Mouse (Mus musculus) embryonic fibroblast, embryonic 13.5 days (primary cell): ENCODE data around the gene Zfp697.
"Not testable (repeated sequence)": the region's sequence is repeated elsewhere in the genome, so short reads cannot be mapped to it uniquely, and the experiment has no call there.

Source experiments
- CTCF ChIP-seq: IDR thresholded peaks from 2 replicates; pipeline ENCODE4 v1.5.1; 2011; ENCODE audit warnings: mild to moderate bottlenecking, control low read depth, low read length, moderate library complexity, borderline replicate concordance; ENCODE audit not compliant: insufficient read depth
- POLR2A ChIP-seq: IDR thresholded peaks from 2 replicates; pipeline ENCODE4 v1.6.1; 2011; ENCODE audit warnings: low read depth, mild to moderate bottlenecking, control low read depth, low read length, moderate library complexity

DNA sequence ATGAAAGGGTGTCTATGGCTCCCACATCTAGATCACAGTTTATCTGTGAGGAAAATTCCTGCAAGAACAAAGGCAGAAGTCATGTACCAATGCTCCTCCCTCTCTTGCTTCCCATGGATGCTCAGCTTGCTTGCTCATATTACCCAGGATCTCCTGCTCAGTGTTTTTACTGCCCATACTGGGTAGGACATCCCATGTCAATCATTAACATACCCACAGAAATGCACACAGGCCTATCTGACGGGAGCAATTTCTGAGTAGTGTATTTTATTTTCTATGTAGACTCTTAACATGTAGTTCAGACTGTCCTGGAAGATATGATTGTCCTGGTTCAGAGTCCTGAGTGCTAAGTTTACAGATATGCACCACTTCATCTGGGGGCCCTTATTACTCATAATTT is 142.3 kb downstream of the Zfp697 start:
- TF ChIP-seq CTCF, POLR2A: not testable (repeated sequence)
